Mouse (Mus musculus) gastrocnemius, postnatal 14 days (tissue): ENCODE measurements around the gene Gna15. TPM values are rescaled to one million over a fixed set of nuclear protein-coding genes. Genes with fewer than 3 reads are reported as not detected.
A peak's percentile ranks its signal among the peaks of the same experiment; 100 is the strongest.

Experiments used
- DNase-seq: peaks from one replicate; pipeline ENCODE4 v3.0.0; 2021; ENCODE audit warnings: mixed read lengths
- intact Hi-C: fragments of 180-260 bp; cut with DNase I; formaldehyde crosslinking; loops from one replicate; pipeline ENCODE4 v1.15.1; 2025; ENCODE audit warnings: low total_unique reads
- total RNA-seq, 2 experiments: library from RNA; stranded (reverse); gene quantifications; 2 replicates each; pipeline ENCODE4 v1.2.3; 2021

The Gna15 gene
- total RNA-seq, 2 experiments from 2014 or later = 0.60 to 1.2 TPM

DNA sequence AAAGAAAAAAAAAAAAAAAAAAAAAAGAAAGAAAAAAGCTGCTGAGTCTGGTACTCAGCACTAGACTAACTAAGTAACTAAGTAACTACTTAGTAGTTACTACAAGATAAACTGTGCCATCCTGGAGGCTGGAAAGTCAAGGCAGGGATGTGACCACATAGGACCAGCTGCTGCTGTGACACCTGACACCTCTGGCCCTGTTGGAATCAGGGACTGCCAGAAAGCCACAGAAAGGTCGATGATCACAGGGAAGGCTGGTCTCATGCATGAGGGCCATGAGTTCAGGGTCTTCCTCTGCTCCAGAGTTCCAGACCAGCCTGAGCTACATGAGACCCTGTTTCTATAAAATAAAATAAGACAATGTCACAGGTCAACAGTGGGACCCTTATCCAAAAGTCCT, 33.5 kb upstream of the Gna15 start:
- intact Hi-C loops = no loop called here
- DNase-seq = no peak

DNA sequence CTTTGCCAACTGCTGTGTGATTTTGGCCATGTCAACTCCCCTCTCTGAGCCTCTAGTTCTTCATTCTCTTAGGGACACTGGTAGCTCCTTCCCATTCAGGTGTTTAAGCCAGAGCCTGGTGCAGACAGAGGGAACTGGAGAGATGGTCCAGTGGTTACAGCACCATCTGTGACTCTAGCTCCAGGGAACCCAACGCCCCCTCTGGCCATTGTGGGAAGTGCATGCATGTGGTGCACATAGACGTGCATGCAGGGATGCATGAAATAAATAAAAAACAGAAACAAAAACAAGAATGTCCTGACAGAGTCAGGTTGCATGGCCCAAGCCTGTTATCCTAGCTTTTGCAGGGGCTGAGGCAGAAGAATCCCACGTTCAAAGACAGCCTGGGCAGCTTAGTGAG, 32.3 kb upstream of the Gna15 start:
- no peak for DNase-seq
- intact Hi-C loops = no loop called here

DNA sequence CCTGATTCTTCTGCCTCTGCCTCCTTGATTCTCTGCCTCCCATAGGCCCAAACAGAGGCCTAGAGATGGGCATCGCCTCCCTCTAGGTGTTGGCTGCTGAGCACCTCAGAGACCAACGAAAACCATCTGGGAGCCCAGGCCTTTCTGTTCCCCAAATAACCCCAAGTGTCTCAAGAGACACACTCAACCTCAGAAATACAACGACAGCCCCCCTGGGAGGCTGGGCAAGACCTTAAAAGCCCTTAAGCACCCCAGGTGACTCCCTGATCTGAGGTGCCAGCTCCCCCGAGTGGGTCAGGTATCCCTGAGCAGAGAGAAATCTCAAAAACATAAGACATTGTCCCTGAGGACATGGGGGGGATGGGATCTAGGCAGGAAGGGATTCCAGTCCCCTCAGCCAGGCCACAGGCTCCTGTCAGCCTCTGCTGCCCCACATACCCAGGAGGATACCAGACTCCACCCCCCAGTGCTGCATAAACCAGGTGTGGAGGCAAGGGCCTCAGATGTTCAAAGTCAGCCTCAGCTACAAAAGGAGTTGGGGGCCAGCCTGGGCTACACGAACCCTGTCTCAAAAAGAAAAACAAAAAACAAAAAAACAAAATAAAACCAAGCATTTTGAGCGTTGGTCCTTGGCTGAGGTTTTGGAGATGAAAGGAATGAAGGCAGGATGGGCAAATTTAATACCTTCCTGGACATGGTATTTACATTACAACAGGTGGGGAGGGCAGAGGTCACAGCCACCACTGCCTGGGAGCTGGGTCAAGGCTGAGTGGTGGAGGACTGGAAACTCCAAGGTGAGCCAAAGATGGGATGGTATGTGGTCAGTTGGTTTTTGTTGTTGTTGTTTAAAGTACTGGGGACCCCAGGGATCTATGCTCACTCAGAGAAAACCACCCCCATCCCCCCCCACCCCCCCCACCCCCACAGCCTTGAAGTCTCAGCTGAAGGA, 30.1 kb upstream of the Gna15 start:
- intact Hi-C loops = loop anchor here (5.0 kb wide), 1 partner anchor 52 kb away; the partner anchor contains the start of gene S1pr4
- no peak for DNase-seq

DNA sequence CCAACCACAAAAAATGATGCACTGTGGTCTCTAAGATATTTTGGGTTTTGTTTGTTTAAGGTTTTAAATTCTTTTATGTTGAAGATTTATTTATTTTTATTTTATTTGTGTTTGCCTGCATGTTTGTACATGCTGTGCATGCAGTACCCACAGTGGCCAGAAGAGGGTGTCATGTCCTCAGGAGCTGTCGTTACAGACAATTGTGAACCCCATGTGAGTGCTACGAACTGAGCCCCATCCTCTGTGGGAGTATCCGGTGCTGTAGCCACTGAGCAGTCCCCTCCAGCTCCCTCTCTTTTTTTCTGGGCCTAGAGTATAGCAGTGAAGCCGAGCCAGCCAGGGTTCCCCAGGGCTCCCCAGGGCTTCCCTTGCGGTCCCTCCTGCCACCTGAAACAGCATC, 29.2 kb upstream of the Gna15 start:
- DNase-seq = no peak
- intact Hi-C loops = loop anchor here (5.0 kb wide), 1 partner anchor 51 kb away; the partner anchor contains the start of gene S1pr4

DNA sequence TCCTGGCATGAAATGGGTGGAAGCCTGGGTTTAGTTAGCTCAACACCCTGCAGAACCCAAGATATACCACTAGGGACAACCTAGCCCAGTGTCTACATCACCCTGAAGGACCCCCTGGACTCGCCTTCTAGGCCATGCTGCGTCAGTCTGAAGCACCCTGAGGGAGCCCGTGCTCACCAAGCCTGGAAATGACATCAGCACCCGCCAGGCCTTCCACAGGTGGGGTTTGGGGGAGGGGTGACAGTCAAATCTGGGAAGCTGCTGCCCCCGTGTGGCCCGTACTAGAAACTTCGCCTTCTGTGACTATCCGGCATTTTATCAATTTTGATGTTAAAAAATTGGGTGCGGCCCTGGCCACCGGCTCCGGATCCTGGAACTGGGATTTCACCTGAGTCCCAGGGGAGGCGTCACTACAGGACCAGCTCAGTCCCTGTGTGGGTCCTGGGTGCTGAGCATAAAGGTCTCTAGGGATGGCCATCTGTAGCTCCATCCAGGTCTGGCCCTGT, 27.6 kb upstream of the Gna15 start:
- intact Hi-C loops = loop anchor here (5.0 kb wide), 1 partner anchor 49 kb away; the partner anchor contains the start of gene S1pr4
- DNase-seq = peak; percentile 86

DNA sequence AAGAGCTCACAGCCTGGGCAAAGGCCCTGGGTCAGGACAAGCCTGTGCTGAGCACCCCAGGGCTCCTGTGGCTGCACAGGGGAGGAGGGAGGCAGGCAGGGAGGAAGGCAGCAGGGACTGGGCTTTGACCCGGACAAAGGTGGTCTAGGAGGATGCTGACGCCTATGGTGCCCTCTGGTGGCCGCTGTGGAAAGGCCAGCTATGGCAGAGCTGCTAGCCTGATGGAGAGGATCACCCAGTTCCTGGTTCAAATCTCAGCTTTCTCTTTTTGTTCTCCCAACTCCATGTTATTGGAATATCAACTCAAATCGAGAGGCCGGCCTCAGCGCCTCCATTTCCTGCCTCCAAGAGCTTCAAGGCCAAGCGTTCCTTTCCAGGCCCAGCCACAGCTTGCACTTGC, 26.2 kb upstream of the Gna15 start:
- intact Hi-C loops = loop anchor here (5.0 kb wide), 1 partner anchor 48 kb away; the partner anchor contains the start of gene S1pr4
- peak; percentile 59 for DNase-seq

DNA sequence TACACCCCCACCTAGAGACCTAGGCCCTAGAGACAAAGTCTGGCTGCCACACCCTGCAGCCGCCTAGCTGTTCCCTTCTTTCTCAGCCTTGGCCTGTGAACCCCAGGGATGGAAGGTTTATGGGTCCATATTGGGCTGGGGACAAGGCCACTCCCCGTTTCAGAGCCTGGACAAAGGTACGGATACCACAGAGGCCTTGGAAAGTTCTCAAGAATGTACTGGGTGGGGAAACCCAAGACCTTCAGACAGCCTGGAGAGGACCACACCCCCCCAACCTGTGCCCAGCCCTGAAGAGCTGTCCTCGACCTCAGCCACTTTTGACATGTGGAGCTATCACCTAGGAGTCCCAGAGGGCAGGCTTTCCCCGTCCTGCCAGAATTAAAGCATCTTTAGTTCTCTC, 24.9 kb upstream of the Gna15 start:
- DNase-seq = no peak
- intact Hi-C loops = no loop called here

DNA sequence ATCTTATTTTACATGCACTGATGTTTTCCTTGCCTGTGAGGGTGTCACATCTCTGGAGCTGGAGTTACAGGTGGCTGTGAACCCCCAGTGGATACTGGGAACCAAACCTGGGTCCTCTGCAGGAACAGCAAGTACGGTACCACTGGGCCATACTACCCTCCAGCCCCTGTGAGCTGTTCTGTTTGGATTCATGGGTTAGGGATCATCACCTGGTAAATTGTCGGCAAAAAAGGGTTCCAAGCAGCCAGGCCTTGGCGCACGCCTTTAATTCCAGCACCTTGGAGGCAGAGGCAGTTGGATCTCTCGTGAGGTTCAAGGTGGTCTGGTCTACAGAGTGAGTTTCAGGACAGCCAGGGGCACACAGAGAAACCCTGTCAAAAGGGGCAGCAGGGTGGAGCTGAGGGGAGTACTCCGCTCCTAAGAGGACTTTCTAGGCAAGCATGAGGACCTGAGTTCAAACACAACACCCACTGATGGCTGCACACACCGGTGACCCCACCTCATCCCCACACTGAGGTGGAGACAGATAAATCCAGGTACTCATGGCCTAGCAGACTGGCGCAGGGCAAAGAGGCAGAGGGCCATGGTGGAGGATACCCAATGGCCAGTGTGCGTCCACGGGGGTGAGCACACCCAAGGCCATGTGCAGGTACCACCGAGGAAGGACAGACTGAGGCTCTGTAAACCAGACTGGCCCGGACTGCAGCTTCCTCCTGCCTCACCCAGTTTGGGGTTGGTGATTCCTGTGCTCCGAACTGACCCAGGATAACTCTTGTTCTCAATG, 23.0 kb upstream of the Gna15 start:
- DNase-seq = no peak
- intact Hi-C loops = no loop called here

DNA sequence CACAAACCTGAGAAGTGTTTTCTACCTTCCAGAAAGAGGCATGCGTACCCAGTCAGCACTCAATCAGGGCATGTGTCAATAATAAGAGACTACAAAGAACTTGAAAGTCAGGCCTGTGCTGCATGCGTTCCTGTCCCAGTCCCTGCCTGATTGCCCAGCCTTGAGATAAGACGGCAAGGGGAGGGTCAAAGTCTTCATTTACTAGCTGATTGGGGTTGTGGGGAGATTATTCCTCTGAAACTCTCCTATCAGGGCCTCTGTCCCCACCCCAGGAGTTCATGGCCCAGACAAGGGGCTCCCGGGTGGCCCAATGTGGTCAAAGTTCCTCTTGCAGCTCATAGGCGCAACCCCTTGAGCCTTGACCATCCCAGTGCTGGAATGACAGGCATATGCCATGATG, 22.3 kb upstream of the Gna15 start:
- intact Hi-C loops = no loop called here
- no peak for DNase-seq

DNA sequence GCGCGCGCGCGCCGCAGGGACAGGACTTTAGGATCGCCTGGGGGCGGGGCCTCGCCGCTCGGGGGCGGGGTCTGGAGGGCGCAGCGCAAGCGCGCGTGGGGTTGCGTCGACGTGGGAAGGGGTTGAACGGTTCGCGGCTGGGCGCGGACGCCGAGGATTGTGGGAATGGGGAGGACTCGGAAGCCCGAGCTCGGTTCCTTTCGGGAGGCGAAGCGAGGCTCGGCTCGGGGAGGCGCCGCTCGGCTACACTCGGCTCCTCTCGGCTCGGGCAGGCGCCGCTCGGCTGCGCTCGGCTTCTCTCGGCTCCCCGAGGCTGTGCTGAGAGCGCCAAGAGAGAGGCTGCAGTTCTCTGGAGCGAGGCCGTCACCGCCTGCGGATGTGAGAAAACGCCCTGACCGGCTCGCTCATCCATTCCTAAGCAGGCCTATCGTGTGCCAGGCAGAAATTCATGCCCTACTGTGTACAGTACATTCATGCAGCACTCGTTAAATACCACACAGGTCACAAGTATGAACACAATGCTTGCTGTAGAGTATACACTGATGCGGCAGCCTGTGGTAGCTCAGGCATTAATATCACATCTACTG, 21.2 kb upstream of the Gna15 start, which contains the start of gene Gna11:
Gna11 (minus strand) TSS at position 30 of the 587 bp plus-strand sequence.
- DNase-seq = peak; percentile 100
- intact Hi-C loops = no loop called here

DNA sequence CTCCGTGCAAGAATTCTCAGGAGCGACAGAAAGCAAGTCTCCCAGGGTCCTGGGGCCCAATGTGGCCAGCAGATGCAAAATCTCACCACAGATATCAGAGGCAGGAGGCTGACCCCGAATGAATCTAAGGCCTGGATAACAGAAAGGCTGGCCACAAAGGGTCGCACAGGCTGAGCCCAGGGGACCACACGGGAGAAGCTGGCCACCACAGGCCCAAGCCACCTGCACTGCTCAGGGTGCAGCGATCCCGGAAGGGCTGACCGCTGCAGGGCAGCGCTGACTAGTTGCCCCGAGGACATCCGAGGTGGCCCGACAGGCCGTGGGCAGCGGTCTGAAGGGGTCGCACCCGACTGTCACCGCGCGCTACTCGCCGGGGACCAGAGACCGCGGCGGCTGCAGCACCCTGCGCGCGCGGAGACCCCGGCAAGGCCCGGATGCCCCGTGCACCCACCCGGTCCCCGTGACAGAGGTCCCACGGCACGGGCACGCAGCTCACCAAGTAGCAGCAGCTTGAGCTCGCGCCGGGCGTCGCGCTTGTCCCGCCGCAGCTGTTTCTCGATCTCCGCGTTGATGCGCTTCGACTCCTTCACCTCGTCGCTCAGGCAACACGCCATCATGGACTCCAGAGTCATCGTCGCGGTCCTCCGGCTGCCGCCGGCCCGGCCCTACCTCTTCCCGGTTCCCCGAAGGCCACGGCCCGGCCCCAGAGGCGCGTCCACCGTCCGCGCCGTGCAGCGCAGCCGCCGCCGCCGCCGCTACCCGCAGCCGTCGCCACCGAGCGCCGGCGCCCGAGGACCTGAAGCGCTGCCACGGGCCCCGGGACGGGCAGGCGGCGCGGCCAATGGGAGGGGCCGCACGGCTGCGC, 20.5 kb upstream of the Gna15 start:
- intact Hi-C loops = no loop called here
- no peak for DNase-seq

DNA sequence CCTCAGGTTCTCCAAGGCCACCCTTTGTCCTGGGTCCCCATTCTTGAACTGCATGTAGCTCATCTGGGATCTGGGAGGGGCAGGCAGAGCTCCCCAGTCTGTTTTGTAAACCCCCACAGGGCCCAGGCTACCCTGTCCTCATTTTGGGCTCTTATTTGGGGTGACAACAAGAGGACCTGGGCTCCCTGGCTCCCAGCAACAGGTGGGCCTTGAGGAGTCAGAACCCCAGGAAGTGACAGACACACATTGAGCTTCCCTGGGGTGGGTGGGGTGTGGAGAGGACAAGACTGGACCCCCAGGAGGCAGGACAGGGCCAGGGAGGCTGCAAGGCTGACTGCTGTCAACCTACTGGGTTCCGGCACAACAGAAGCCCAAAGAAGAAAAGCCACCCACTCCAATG, 19.6 kb upstream of the Gna15 start:
- DNase-seq = no peak
- intact Hi-C loops = no loop called here

DNA sequence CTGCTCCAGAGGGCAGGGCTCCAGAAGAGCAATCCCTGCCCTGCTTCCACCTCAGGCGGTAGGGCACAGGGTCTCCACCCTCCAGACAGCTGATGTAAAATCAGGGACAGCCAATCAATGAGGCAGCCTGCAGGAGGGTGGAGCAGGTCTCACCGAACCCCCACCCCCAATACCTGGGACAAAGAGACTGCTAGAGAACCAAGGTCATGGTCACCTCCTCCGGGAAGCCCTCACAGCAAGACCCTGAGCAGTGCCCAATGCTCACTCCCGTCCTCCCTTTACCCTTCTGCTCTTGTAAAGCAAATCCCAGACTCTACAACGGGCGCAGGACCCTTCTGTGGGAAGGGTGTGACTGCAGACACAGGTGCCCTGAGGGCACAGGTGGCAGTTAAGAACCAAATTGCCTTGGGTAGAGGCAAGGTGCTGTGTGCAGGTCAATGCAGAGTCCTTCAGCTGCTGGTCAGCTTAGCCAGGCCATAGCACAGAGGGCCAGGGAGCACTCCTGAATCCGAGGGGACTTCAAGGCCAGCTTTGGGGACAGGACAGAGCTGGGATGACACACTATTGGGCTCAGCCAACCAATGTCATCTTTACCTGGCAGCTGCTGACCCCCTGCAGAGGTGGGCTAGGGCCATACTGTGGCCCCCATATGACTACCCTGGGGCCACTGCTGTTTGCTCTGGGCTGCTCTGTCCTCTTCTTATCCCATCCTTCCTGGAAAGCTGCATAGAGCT, 18.9 kb upstream of the Gna15 start:
- DNase-seq = no peak
- intact Hi-C loops = no loop called here

DNA sequence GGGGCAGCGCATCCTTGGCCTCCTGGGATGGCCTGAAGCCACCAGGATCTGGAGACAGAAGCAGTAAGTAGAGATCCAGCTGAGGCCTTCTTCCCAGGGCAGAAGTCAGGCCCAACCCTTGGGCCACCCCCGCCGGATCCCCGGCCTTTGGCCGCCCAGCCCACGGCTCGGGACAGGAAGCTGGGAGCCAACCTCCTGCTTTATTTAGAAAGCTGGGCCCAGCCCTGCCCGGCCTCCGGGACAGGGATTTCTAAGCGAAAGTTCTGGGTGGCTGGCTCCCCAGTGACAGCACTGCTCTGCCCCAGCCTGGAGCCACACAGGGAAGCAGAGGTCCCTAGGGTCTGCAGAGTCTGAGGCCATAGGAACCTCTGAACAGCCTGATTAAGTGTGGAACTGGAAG, 17.8 kb upstream of the Gna15 start:
- intact Hi-C loops = no loop called here
- peak; percentile 72 for DNase-seq

DNA sequence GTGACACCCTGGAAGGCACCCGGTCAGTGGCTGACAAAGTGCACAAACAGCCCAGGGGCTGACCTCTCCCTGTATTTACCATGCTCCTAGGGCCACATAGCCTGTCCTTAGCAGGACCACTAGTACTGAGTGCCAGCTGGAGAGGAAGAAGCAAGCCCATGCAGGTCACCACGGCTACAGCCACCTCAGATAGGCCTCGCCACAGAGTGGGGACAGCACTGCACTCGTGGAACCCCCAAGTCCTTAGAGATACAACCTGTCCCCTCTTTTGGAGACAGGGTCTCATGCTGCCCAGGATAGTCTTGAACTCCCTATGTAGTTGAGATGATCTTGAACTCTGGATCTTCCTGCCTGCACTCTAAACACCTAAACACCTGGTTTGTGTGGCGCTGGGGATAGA, 17.3 kb upstream of the Gna15 start:
- intact Hi-C loops = no loop called here
- DNase-seq = no peak

DNA sequence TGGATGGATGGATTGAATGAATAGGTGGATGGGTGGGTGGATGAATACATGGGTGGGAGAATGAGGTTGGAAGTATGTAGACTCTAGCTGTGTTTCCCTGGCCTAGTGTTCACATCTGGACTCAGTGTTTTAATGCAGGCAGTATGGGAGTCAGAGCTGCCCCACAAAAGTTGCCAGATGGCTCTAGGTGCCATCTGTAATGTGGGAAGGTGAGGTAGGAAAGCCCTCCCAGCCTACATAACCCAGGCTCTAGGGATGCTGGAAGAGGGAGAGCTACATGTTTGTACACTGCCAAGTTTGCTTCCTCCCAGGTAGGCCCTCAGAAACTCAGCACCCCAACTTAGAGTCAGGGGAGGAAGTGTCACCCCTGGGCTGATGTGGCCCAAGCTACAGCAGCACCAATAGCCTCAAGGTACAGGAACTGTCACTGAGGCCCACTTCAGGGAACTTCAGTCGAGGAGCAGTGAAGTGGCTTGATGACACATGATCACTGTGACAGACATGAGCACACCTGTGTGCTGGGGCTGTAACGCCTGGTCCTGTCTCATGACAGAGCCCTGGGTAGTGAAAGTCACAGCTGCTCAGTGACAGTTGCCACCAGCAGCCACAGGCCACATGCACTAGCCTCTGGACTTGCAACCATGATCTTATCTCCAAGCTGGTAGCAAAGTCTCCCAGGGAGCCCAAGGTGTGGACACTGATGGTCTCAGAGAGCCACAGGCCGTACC, 14.5 kb upstream of the Gna15 start:
- no peak for DNase-seq
- intact Hi-C loops = loop anchor here (5.0 kb wide), 1 partner anchor 36 kb away; the partner anchor contains the start of gene S1pr4

DNA sequence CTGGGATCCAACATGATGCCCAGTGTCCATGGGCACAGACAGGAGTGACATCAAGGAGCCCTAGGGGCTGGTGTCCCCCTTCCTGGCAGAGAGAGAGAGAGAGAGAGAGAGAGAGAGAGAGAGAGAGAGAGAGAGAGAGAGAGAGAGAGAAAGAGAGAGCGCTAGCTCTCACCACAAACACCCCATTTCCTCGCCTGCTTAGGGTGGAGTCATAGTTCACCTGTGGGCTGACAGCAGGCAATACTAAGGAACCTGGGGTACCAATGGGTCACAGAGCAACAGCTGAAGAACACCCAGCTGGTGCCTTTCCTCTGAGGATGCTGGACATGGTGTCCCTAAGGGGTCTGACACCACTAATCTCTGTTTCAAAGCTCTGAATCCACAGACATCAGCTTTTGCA, 13.4 kb upstream of the Gna15 start:
- intact Hi-C loops = loop anchor here (5.0 kb wide), 1 partner anchor 35 kb away; the partner anchor contains the start of gene S1pr4
- DNase-seq = no peak
